Mouse (Mus musculus) hindbrain, embryonic 10.5 days (tissue): ENCODE data around the gene Arhgap24. TPM values are rescaled to one million over a fixed set of nuclear protein-coding genes. Genes with fewer than 3 reads are reported as not detected.

Source experiments
- DNase-seq: peaks from one replicate; pipeline ENCODE4 v3.0.0-alpha.2; 2017; ENCODE audit warnings: low spot score
- H3K27ac ChIP-seq: fragments of 300-500 bp; sonication (generic); 2 replicates; pipeline ENCODE4 v1.5.1; 2016; ENCODE audit warnings: mild to moderate bottlenecking, moderate library complexity
- H3K27me3 ChIP-seq: fragments of 300-500 bp; sonication (generic); 2 replicates; pipeline ENCODE4 v1.6.1; 2016; ENCODE audit warnings: mild to moderate bottlenecking; ENCODE audit not compliant: poor library complexity, insufficient read depth, severe bottlenecking
- H3K36me3 ChIP-seq: fragments of 300-500 bp; sonication (generic); 2 replicates; pipeline ENCODE4 v1.6.1; 2016; ENCODE audit warnings: mild to moderate bottlenecking, moderate library complexity
- H3K4me1 ChIP-seq: fragments of 300-500 bp; sonication (generic); replicated peaks from 2 replicates; pipeline ENCODE4 v1.6.1; 2016; ENCODE audit warnings: mild to moderate bottlenecking
- H3K4me3 ChIP-seq: fragments of 300-500 bp; sonication (generic); 2 replicates; pipeline ENCODE4 v1.5.1; 2016; ENCODE audit warnings: mild to moderate bottlenecking, moderate library complexity
- H3K9me3 ChIP-seq: fragments of 300-500 bp; sonication (generic); 2 replicates; pipeline ENCODE4 v1.6.1; 2016; ENCODE audit warnings: mild to moderate bottlenecking, moderate library complexity
- WGBS: fragments of 180-500 bp; shearing (Covaris S2); methylation state at CpG from one replicate; pipeline ENCODE4 v1.1.7; 2016; 5-methylcytosine and 5-hydroxymethylcytosine counted together
- polyA plus RNA-seq: library from polyadenylated mRNA; unstranded; fragments of >200 nt; fragmentation: Nextera tagmentation; extraction: Ambion mirVana; gene quantifications from 2 replicates; pipeline ENCODE4 v1.2.1, GENCODE M21; 2016

Gene Arhgap24
- polyA plus RNA-seq, 1 experiment from 2014 or later = 5.3 TPM

GRCm38 (mm10) chr5:102509381-102509780, 28.2 kb downstream of the Arhgap24 start:
- DNase-seq = no peak
- Histone ChIP-seq H3K36me3 (no peaks in the 10 kb centered on the region), H3K4me3 (no peak overlapping the region), H3K4me1 (peaks cover 8% of the 10 kb centered on the region), H3K27me3 (no peaks in the 10 kb centered on the region), H3K27ac (no peak overlapping the region), H3K9me3 (no peaks in the 10 kb centered on the region)
- WGBS = 85% methylated on average over 2 of the region's 2 CpGs

GRCm38 (mm10) chr5:102511651-102512050, 30.5 kb downstream of the Arhgap24 start:
- H3K36me3 ChIP-seq = no peaks in the 10 kb centered on the region
- WGBS = 86% methylated on average over 4 of the region's 4 CpGs
- no peak for DNase-seq
- H3K4me3 ChIP-seq = no peak overlapping the region
- no peaks in the 10 kb centered on the region for H3K27me3 ChIP-seq
- H3K9me3 ChIP-seq = no peaks in the 10 kb centered on the region
- no peak overlapping the region for H3K27ac ChIP-seq
- peaks cover 20% of the 10 kb centered on the region for H3K4me1 ChIP-seq

GRCm38 (mm10) chr5:102515496-102515895, 34.3 kb downstream of the Arhgap24 start:
- Histone ChIP-seq H3K36me3 (no peaks in the 10 kb centered on the region), H3K9me3 (no peaks in the 10 kb centered on the region)
- WGBS = 61% methylated on average over 7 of the region's 7 CpGs

GRCm38 (mm10) chr5:102520506-102520905, 39.3 kb downstream of the Arhgap24 start:
- DNase-seq = no peak
- 77% methylated on average over 1 of the region's 1 CpGs for WGBS

More at GRCm38 (mm10) chr5:102515496-102515895, 34.3 kb downstream of the Arhgap24 start:
- Histone ChIP-seq H3K27ac (no peak overlapping the region), H3K27me3 (no peaks in the 10 kb centered on the region), H3K4me3 (no peak overlapping the region), H3K4me1 (peaks cover 20% of the 10 kb centered on the region)
- no peak for DNase-seq

GRCm38 (mm10) chr5:102535311-102535710, 54.1 kb downstream of the Arhgap24 start:
- WGBS = 89% methylated on average over 9 of the region's 9 CpGs
- Histone ChIP-seq H3K36me3 (no peaks in the 10 kb centered on the region), H3K9me3 (no peaks in the 10 kb centered on the region), H3K4me3 (no peak overlapping the region), H3K27me3 (no peaks in the 10 kb centered on the region), H3K27ac (no peak overlapping the region), H3K4me1 (no peaks in the 10 kb centered on the region)
- no peak for DNase-seq

More at GRCm38 (mm10) chr5:102520506-102520905, 39.3 kb downstream of the Arhgap24 start:
- Histone ChIP-seq H3K27me3 (no peaks in the 10 kb centered on the region), H3K27ac (no peak overlapping the region), H3K4me1 (peaks cover under 1% of the 10 kb centered on the region), H3K9me3 (no peaks in the 10 kb centered on the region), H3K36me3 (no peaks in the 10 kb centered on the region), H3K4me3 (no peak overlapping the region)

- Histone ChIP-seq H3K27ac (no peak overlapping the region), H3K4me1 (no peaks in the 10 kb centered on the region), H3K4me3 (no peak overlapping the region), H3K36me3 (no peaks in the 10 kb centered on the region), H3K9me3 (no peaks in the 10 kb centered on the region), H3K27me3 (no peaks in the 10 kb centered on the region)
- DNase-seq = no peak
- 83% methylated on average over 3 of the region's 3 CpGs for WGBS
Measured at GRCm38 (mm10) chr5:102537819-102538218, 56.6 kb downstream of the Arhgap24 start.

- no peaks in the 10 kb centered on the region for H3K9me3 ChIP-seq
- no peak for DNase-seq
- H3K4me3 ChIP-seq = no peak overlapping the region
- no peaks in the 10 kb centered on the region for H3K36me3 ChIP-seq
- no peaks in the 10 kb centered on the region for H3K4me1 ChIP-seq
- 91% methylated on average over 4 of the region's 4 CpGs for WGBS
- H3K27me3 ChIP-seq = no peaks in the 10 kb centered on the region
- H3K27ac ChIP-seq = no peak overlapping the region
Measured at GRCm38 (mm10) chr5:102546296-102546695, 65.1 kb downstream of the Arhgap24 start.

- H3K4me1 ChIP-seq = no peaks in the 10 kb centered on the region
- no peak overlapping the region for H3K4me3 ChIP-seq
- H3K27me3 ChIP-seq = no peaks in the 10 kb centered on the region
- no peak for DNase-seq
- H3K9me3 ChIP-seq = no peaks in the 10 kb centered on the region
- H3K36me3 ChIP-seq = no peaks in the 10 kb centered on the region
- no peak overlapping the region for H3K27ac ChIP-seq
Measured at GRCm38 (mm10) chr5:102547786-102548185, 66.6 kb downstream of the Arhgap24 start.

GRCm38 (mm10) chr5:102548382-102548781, 67.2 kb downstream of the Arhgap24 start:
- WGBS = 87% methylated on average over 2 of the region's 2 CpGs
- no peak for DNase-seq
- H3K4me1 ChIP-seq = no peaks in the 10 kb centered on the region
- no peaks in the 10 kb centered on the region for H3K36me3 ChIP-seq
- no peak overlapping the region for H3K27ac ChIP-seq
- H3K27me3 ChIP-seq = no peaks in the 10 kb centered on the region
- H3K4me3 ChIP-seq = no peak overlapping the region
- no peaks in the 10 kb centered on the region for H3K9me3 ChIP-seq

- 60% methylated on average over 3 of the region's 3 CpGs for WGBS
- no peaks in the 10 kb centered on the region for H3K36me3 ChIP-seq
- H3K27me3 ChIP-seq = no peaks in the 10 kb centered on the region
- no peak for DNase-seq
- no peaks in the 10 kb centered on the region for H3K9me3 ChIP-seq
- H3K27ac ChIP-seq = no peak overlapping the region
- H3K4me3 ChIP-seq = no peak overlapping the region
- H3K4me1 ChIP-seq = no peaks in the 10 kb centered on the region
Measured at GRCm38 (mm10) chr5:102550211-102550610, 69.0 kb downstream of the Arhgap24 start.

- Histone ChIP-seq H3K27ac (no peak overlapping the region), H3K36me3 (no peaks in the 10 kb centered on the region), H3K4me1 (no peaks in the 10 kb centered on the region), H3K27me3 (no peaks in the 10 kb centered on the region), H3K9me3 (no peaks in the 10 kb centered on the region), H3K4me3 (no peak overlapping the region)
- WGBS = 63% methylated on average over 11 of the region's 11 CpGs
- no peak for DNase-seq
Measured at GRCm38 (mm10) chr5:102550870-102551637, 69.9 kb downstream of the Arhgap24 start.

- 94% methylated on average over 1 of the region's 1 CpGs for WGBS
- no peaks in the 10 kb centered on the region for H3K4me1 ChIP-seq
- DNase-seq = no peak
Measured at GRCm38 (mm10) chr5:102552533-102552932, 71.3 kb downstream of the Arhgap24 start.

GRCm38 (mm10) chr5:102555958-102556357, 74.8 kb downstream of the Arhgap24 start:
- Histone ChIP-seq H3K27me3 (no peaks in the 10 kb centered on the region), H3K9me3 (no peaks in the 10 kb centered on the region), H3K4me3 (no peak overlapping the region), H3K27ac (no peak overlapping the region), H3K36me3 (no peaks in the 10 kb centered on the region), H3K4me1 (peaks cover 6% of the 10 kb centered on the region; the same call in 1 of the 2 replicates)
- DNase-seq = no peak
- WGBS = 92% methylated on average over 4 of the region's 4 CpGs

More at GRCm38 (mm10) chr5:102552533-102552932, 71.3 kb downstream of the Arhgap24 start:
- Histone ChIP-seq H3K9me3 (no peaks in the 10 kb centered on the region), H3K27me3 (no peaks in the 10 kb centered on the region), H3K27ac (no peak overlapping the region), H3K4me3 (no peak overlapping the region), H3K36me3 (no peaks in the 10 kb centered on the region)
